Mouse (Mus musculus): Measurements from ENCODE around the gene Prrt3. TPM values are rescaled to one million over a fixed set of nuclear protein-coding genes. Genes with fewer than 3 reads are reported as not detected.

The Prrt3 gene
- polyA plus RNA-seq (2015; fragmentation: Nextera tagmentation; extraction: Ambion mirVana), result 0.13 and 0.14 TPM in 2 replicates

DNA sequence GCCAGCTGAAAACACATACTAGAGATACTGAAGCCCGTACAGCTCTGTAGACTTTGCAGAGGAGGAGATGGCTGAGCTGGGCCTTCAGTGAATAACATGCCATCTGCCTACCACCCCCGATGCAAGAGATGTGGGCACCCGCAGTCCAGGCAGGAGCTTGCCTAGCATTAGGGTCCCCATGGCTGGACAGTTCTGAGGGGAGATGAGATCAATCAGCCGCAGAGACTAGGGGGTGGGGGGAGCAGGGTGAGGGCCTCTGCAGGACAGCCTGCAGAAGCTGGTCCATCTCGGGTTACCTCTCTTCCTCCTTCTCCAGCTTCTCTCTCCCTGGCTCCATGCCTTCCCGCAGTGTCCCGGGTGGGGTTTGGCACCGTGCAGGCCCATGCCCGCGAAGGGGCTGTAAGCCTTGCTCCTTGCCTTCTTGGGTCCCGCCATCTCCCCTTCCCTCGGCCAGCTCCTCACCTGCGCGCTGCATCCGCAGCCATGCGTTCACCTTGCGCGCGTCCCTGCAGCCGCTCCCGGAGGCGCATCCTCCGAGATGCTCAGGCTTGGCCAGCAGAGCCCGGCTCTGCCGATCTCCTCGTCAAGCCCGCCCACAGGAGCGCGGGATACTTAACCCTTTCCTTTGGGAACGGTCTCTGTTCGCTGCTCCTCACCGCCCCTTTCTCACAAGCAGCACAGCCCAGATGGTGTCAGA, at the start of gene Prrt3:
Gene Prrt3 (minus strand): TSS at position 544 of the 697 bp plus-strand sequence.
- H3K4me1 ChIP-seq (ENCODE audit: insufficient read depth), result no peaks in the 10 kb centered on the region
- H3K4me2 ChIP-seq (ENCODE audit: low read depth, low read length), result no peak within 1 kb of the TSS
- DNase-seq, result no peak
- H3K27me3 ChIP-seq (ENCODE audit: insufficient read depth, low read length), result peaks cover 18% of the 10 kb centered on the region; the same call in 1 of the 2 replicates
- no peak within 1 kb of the TSS for H3K4me3 ChIP-seq (ENCODE audit: low read depth, low read length)
- H3K27ac ChIP-seq (ENCODE audit: low read depth), result no peak within 1 kb of the TSS
- ATAC-seq, result no peak
- WGBS (ENCODE audit: insufficient replicate concordance), result 8% methylated on average over 32 of the region's 32 CpGs
- no peak within 1 kb of the TSS for H3K9ac ChIP-seq (replicated peaks)
- H3K9me3 ChIP-seq (ENCODE audit: low read length), result no peaks in the 10 kb centered on the region
- no peaks in the 10 kb centered on the region for H3K36me3 ChIP-seq (replicated peaks; ENCODE audit: insufficient read depth, low read length)
- TF ChIP-seq EP300 (IDR thresholded peaks at IDR 0.05; ENCODE audit: low read depth) (no peak), CTCF (IDR thresholded peaks at IDR 0.05; ENCODE audit: low read depth) (no peak)

DNA sequence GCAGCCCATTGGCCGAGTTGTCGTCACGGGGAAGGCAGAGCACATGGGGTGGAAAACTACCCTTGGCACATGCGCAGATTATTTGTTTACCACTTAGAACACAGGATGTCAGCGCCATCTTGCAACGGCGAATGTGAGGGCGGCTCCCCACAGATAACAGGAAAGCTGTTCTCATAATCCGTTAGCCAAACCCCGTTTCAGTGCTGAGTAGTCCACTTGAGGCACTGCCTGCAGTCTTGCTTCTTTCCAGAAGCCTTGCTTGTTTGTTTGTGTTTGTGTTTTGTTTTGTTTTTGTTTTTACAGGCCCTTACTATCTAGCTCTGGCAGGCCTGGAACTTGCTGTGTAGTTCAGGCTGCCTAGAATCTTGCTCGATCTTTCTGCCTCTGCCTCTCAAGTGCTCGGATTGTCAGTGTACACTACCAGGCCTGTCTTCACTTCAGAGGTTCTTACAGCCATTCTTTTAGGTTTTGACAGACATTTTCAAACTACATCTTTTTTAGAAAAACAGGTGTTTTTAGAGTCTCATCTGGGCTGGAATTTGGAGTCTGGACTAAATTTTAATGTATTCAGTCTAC, 42.3 kb upstream of the Prrt3 start:
- 66% methylated on average over 8 of the region's 12 CpGs for WGBS (ENCODE audit: insufficient replicate concordance)
- DNase-seq (no peak), ATAC-seq (peak; percentile 90)
- Histone ChIP-seq H3K4me3 (ENCODE audit: low read depth, low read length) (no peak overlapping the region), H3K9ac (replicated peaks) (no peak overlapping the region), H3K9me3 (ENCODE audit: low read length) (no peaks in the 10 kb centered on the region), H3K27me3 (ENCODE audit: insufficient read depth, low read length) (no peaks in the 10 kb centered on the region), H3K36me3 (replicated peaks; ENCODE audit: insufficient read depth, low read length) (peaks cover 5% of the 10 kb centered on the region; the same call in 1 of the 2 replicates), H3K4me1 (ENCODE audit: insufficient read depth) (no peaks in the 10 kb centered on the region), H3K27ac (ENCODE audit: low read depth) (no peak overlapping the region), H3K4me2 (ENCODE audit: low read depth, low read length) (no peak overlapping the region)
- TF ChIP-seq EP300 (IDR thresholded peaks at IDR 0.05; ENCODE audit: low read depth), result no peak

DNA sequence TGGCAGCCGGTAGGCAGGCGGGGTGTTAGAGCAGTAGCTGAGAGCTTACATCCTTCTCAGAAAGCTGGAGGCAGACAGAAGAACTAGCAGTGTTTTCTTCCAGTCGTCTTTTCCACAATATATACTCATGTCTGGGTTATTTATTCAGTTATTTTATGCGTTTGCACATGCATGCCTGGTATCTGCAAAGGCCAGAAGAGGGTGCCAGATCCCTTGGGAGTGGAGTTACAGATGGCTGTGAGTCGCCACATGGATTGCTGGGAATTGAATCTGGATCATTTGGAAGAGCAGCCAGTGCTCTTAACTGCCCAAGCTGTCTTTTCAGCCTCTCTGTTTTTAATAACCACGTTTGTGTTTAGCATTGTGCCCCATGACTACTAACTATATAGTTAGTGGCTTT, 39.9 kb upstream of the Prrt3 start:
- TF ChIP-seq EP300 (IDR thresholded peaks at IDR 0.05; ENCODE audit: low read depth), result no peak
- no peak for TF ChIP-seq CTCF (IDR thresholded peaks at IDR 0.05; ENCODE audit: low read depth)
- 83% methylated on average over 6 of the region's 6 CpGs for WGBS (ENCODE audit: insufficient replicate concordance)
- no peak for ATAC-seq

DNA sequence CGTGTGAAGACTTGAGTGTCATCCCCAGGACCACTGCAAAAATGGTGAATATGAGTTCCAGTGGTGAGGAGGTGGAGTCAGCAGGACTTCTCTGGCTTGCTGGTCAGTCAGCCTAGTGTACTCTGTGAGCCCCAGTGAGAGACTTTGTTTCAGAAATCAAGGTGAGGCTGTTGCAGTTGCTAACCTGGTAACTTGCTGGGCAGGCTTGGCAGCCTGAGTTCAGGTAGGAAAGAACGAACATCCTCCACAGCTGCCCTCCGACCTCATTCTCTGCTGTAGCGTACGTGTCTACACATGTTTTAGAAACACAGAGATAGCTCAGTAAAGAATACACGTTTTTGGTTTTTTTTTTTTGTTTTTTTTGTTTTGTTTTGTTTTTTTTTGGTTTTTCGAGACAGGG, 33.2 kb upstream of the Prrt3 start:
- Histone ChIP-seq H3K36me3 (replicated peaks; ENCODE audit: insufficient read depth, low read length) (peaks cover 6% of the 10 kb centered on the region; the same call in 1 of the 2 replicates), H3K4me2 (ENCODE audit: low read depth, low read length) (no peak overlapping the region), H3K27me3 (ENCODE audit: insufficient read depth, low read length) (no peaks in the 10 kb centered on the region), H3K9ac (replicated peaks) (no peak overlapping the region), H3K27ac (ENCODE audit: low read depth) (no peak overlapping the region), H3K4me3 (ENCODE audit: low read depth, low read length) (no peak overlapping the region), H3K9me3 (ENCODE audit: low read length) (no peaks in the 10 kb centered on the region), H3K4me1 (ENCODE audit: insufficient read depth) (peaks cover 15% of the 10 kb centered on the region)
- WGBS (ENCODE audit: insufficient replicate concordance), result 91% methylated on average over 7 of the region's 7 CpGs
- DNase-seq (no peak), ATAC-seq (no peak)
- TF ChIP-seq EP300 (IDR thresholded peaks at IDR 0.05; ENCODE audit: low read depth) (no peak), CTCF (IDR thresholded peaks at IDR 0.05; ENCODE audit: low read depth) (no peak)

More for the DNA sequence above, 39.9 kb upstream of the Prrt3 start:
- Histone ChIP-seq H3K27me3 (ENCODE audit: insufficient read depth, low read length) (no peaks in the 10 kb centered on the region), H3K4me2 (ENCODE audit: low read depth, low read length) (no peak overlapping the region), H3K4me3 (ENCODE audit: low read depth, low read length) (no peak overlapping the region), H3K27ac (ENCODE audit: low read depth) (no peak overlapping the region), H3K9me3 (ENCODE audit: low read length) (no peaks in the 10 kb centered on the region), H3K9ac (replicated peaks) (no peak overlapping the region), H3K36me3 (replicated peaks; ENCODE audit: insufficient read depth, low read length) (peaks cover 6% of the 10 kb centered on the region; the same call in 1 of the 2 replicates), H3K4me1 (ENCODE audit: insufficient read depth) (no peaks in the 10 kb centered on the region)
- DNase-seq, result no peak

DNA sequence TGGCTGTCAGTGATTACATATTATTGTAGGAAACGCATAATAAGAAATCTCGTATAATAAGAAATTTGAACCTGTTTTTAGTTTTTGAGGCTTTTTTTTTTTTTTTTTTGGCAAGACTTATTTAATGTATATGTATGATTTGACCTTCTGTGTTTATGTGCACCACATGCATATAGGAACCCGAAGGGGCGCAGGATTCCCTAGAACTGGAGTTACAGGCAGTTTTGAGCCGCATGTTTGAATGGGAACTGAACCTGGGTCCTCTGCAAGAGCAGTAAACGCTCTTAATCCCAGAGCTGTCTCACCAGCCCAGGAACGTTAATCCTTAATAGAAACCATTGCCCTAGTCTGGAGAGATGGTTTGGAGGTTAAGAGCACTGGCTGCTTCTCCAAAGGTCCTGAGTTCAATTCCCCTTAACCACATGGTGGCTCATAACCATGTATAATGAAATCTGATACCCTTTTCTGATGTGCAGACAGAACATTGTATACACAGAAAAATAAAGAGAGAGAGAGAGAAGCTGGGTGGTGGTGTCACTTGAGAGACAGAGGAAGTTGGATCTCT, 30.2 kb upstream of the Prrt3 start:
- ATAC-seq, result no peak
- no peaks in the 10 kb centered on the region for H3K27me3 ChIP-seq (ENCODE audit: insufficient read depth, low read length)
- H3K27ac ChIP-seq (ENCODE audit: low read depth), result peak overlapping the region; percentile 83; the same call in 1 of the 2 replicates
- H3K9ac ChIP-seq (replicated peaks), result peak overlapping the region; percentile 89
- DNase-seq, result no peak
- no peak for TF ChIP-seq EP300 (IDR thresholded peaks at IDR 0.05; ENCODE audit: low read depth)
- no peak for TF ChIP-seq CTCF (IDR thresholded peaks at IDR 0.05; ENCODE audit: low read depth)
- peak overlapping the region; percentile 94 for H3K4me3 ChIP-seq (ENCODE audit: low read depth, low read length)
- H3K4me1 ChIP-seq (ENCODE audit: insufficient read depth), result peaks cover 17% of the 10 kb centered on the region
- H3K36me3 ChIP-seq (replicated peaks; ENCODE audit: insufficient read depth, low read length), result peaks cover 10% of the 10 kb centered on the region
- WGBS (ENCODE audit: insufficient replicate concordance), result 4% methylated on average over 7 of the region's 7 CpGs
- H3K9me3 ChIP-seq (ENCODE audit: low read length), result no peaks in the 10 kb centered on the region
- peak overlapping the region; percentile 69 for H3K4me2 ChIP-seq (ENCODE audit: low read depth, low read length)

Data from liver, postnatal 0 days (tissue).